Mouse (Mus musculus) 3T3-L1 (cell line): ENCODE measurements around the gene Olfr372.
"Not testable (repeated sequence)": the region's sequence is repeated elsewhere in the genome, so short reads cannot be mapped to it uniquely, and the experiment has no call there.

ENCODE experiments used
- DNase-seq: peaks from one replicate; pipeline ENCODE4 v3.0.0-alpha.2; 2015; ENCODE audit warnings: low read depth, low spot score

The Olfr372 gene

DNA sequence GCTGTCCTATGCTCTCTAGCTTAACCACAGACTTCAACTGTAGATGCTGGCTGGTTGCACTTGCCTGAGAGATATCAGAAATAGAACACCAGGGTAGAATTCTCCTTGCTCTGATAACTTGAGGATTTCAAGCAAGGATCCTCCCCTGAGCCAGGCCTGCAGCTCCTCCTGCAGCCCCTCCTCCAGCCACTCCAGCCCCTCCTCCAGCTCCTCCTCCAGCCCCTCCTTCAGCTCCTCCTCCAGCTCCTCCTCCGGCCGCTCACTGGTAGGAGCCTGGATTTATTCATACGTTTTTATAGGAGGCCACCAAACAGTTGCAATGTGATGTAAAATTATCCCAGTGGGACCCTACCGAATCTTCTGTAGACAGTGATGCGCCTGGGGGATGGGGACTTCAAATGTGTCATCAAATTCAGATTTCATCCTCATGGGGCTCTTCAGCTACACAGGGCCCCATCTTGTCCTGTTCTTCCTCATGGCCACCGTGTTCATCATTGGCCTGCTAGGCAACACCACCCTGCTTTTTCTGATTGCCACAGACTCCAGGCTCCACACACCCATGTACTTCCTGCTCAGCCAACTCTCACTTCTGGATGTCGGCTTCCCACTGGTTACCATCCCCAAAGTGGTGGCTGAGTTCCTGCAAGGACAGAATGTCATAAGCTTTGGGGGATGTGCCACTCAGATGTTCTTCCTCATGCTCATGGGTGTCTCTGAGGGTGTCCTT is 58.5 kb downstream of the Olfr372 start:
- DNase-seq, result not testable (repeated sequence)

DNA sequence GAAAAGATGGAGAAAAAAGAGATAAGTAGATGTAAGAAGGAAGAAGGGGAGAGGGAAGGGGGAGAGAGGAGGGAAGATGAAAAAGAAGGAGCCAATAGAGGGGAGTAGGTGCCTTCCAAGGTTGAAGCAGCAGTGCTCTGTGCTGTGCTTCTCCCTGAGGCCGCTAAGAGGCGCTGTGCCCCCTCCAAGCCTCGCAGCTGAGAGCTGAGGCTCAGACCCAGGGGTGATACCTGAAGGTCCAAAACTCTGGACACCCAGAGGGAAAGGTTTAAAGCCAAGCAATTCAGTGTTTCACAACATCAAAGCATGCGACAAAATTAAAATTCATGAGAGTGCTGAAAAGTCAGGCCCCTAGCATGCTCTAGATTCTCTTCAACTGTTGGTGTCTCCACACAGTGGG is 64.1 kb downstream of the Olfr372 start:
- no peak for DNase-seq

DNA sequence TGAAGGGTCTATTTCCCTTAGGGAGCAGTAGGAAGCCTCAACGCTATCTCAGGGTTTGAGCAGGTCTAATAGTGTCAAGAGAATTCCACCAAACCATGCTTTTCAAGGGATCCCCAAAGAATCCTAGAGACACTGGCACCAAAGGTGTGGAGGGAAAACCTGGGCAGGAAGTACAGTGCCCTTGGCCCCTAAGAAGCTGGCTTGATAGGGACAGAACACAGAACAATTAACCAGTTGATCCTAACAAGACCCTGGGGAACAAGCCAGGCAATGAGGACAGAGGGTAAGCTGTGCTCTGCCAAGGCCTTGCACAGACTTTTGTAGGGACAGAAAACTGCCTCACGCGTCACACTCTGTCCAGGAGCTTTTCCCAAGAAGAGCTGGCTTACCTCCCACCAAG is 65.7 kb downstream of the Olfr372 start, which contains the start of gene Olfr374:
TSS of gene Olfr374 (plus strand) at position 301 of the 400 bp plus-strand sequence.
- DNase-seq, result no peak
